28 mouse cellular contexts compared by ENCODE assay signal in genomic region chr3:107632786-107633185, GRCm38 (mm10). TPM values are rescaled to one million over a fixed set of nuclear protein-coding genes. Genes with fewer than 3 reads are reported as not detected.
DNase-seq lines count a peak whose midpoint lies in the region; ATAC-seq and TF ChIP-seq lines count a peak whose summit lies in the region.
"Had no signal": no experiment of that assay in that cellular context is flagged by ENCODE, and none has a peak within 500 bp of the region (broad histone marks: within the 10 kb centered on the region; RNA-seq: fewer than 3 reads in every experiment).

No protein-coding gene starts in this region.

- no peak overlapping the region for H3ac ChIP-seq in myocyte (ENCODE audit: control insufficient read depth, insufficient read length)

- TF ChIP-seq CTCF in heart, adult 2 months (IDR thresholded peaks at IDR 0.05) = no peak

- no peaks in the 10 kb centered on the region for H3K79me2 ChIP-seq in heart, adult 2 months (replicated peaks; ENCODE audit: control insufficient read depth, insufficient read depth, low read length)
- peaks cover 29% of the 10 kb centered on the region for H3K79me2 ChIP-seq in myocyte (ENCODE audit: control insufficient read depth, insufficient read depth)

- no peak overlapping the region for H3K4me3 ChIP-seq in heart, adult 2 months
- H3K4me3 ChIP-seq in midbrain, embryonic 11.5 days (ENCODE audit: low read depth, low read length) = no peak overlapping the region
- H3K4me3 ChIP-seq in midbrain, embryonic 16.5 days (ENCODE audit: low read depth, low read length) = no peak overlapping the region
- H3K4me3 ChIP-seq in myocyte = peak overlapping the region; percentile 67

- ATAC-seq in midbrain, embryonic 11.5 days (ENCODE audit: low FRiP score) = no peak
- no peak for ATAC-seq in midbrain, embryonic 16.5 days

- no peaks in the 10 kb centered on the region for H3K9me3 ChIP-seq in midbrain, embryonic 11.5 days (ENCODE audit: control insufficient read depth, low read length)
- no peaks in the 10 kb centered on the region for H3K9me3 ChIP-seq in midbrain, embryonic 16.5 days (replicated peaks; ENCODE audit: control insufficient read depth, low read length, poor library complexity, severe bottlenecking)
- H3K9me3 ChIP-seq: embryonic facial prominence, embryonic 13.5 days; embryonic facial prominence, embryonic 15.5 days; forebrain, embryonic 12.5 days had no signal

- no peak for TF ChIP-seq POLR2A in heart, adult 2 months (IDR thresholded peaks at IDR 0.05; ENCODE audit: insufficient read depth, low read depth, low read length)
- TF ChIP-seq POLR2A in myocyte (IDR thresholded peaks at IDR 0.05; ENCODE audit: insufficient read length, low read depth) = no peak

- DNase-seq in heart, adult 11 months = peak; percentile 82
- DNase-seq in heart, adult 2 months = no peak
- peak; percentile 1 for DNase-seq in kidney, adult 11 months
- DNase-seq in kidney, adult 8-10 months = no peak
- peak; percentile 79 for DNase-seq in midbrain, embryonic 11.5 days (ENCODE audit: low spot score, missing footprints)
- no peak for DNase-seq in layer of hippocampus, postnatal 25 days (ENCODE audit: extremely low spot score in 1 of 2, low spot score in 1 of 2)
- DNase-seq: adrenal gland, adult 2 months; adrenal gland, postnatal 10 days; adrenal gland, postnatal 25 days; cerebellum, adult 11 months; cerebellum, adult 8-10 months; cerebellum, postnatal 36 days; embryo, embryonic 11 days had no signal

- no peak overlapping the region for H3K9ac ChIP-seq in heart, adult 2 months (ENCODE audit: low read depth, low read length)
- H3K9ac ChIP-seq in midbrain, embryonic 11.5 days (ENCODE audit: low read length) = no peak overlapping the region
- H3K9ac ChIP-seq in midbrain, embryonic 16.5 days (ENCODE audit: low read depth, low read length) = no peak overlapping the region

- WGBS in heart, adult 2 months = 95% methylated on average over 4 of the region's 4 CpGs
- WGBS in midbrain, embryonic 11.5 days = 92% methylated on average over 4 of the region's 4 CpGs
- WGBS in midbrain, embryonic 16.5 days = 89% methylated on average over 4 of the region's 4 CpGs

- H3K36me3 ChIP-seq in heart, adult 2 months (ENCODE audit: control insufficient read depth, insufficient read depth, low read length) = peaks cover 2% of the 10 kb centered on the region; the same call in 1 of the 2 replicates
- no peaks in the 10 kb centered on the region for H3K36me3 ChIP-seq in midbrain, embryonic 11.5 days (ENCODE audit: control insufficient read depth, insufficient read depth, low read length)
- no peaks in the 10 kb centered on the region for H3K36me3 ChIP-seq in midbrain, embryonic 16.5 days (ENCODE audit: control insufficient read depth, insufficient read depth, low read length)
- H3K36me3 ChIP-seq in myocyte (ENCODE audit: control insufficient read depth, insufficient read depth) = peaks cover 10% of the 10 kb centered on the region

- no peaks in the 10 kb centered on the region for H3K27me3 ChIP-seq in heart, adult 2 months (ENCODE audit: control insufficient read depth, insufficient read depth, low read length)
- no peaks in the 10 kb centered on the region for H3K27me3 ChIP-seq in midbrain, embryonic 11.5 days (ENCODE audit: control insufficient read depth, insufficient read depth, low read length)
- no peaks in the 10 kb centered on the region for H3K27me3 ChIP-seq in midbrain, embryonic 16.5 days (ENCODE audit: control insufficient read depth, insufficient read depth, low read depth, low read length)
- peaks cover 11% of the 10 kb centered on the region for H3K27me3 ChIP-seq in myocyte (ENCODE audit: control insufficient read depth, insufficient read depth, insufficient read length)
- H3K27me3 ChIP-seq: embryonic facial prominence, embryonic 13.5 days; embryonic facial prominence, embryonic 15.5 days; forebrain, embryonic 12.5 days had no signal

- H3K4me2 ChIP-seq in midbrain, embryonic 11.5 days = no peak overlapping the region
- no peak overlapping the region for H3K4me2 ChIP-seq in midbrain, embryonic 16.5 days (ENCODE audit: low read length)
- H3K4me2 ChIP-seq in myocyte (ENCODE audit: low read depth) = no peak overlapping the region

- no peak for TF ChIP-seq EP300 in heart, adult 2 months (IDR thresholded peaks at IDR 0.05; ENCODE audit: insufficient read depth, low read depth, low read length)

- intact Hi-C loops in heart, adult 2 months (cut with DNase I) = no loop called here

- peaks cover 5% of the 10 kb centered on the region for H3K4me1 ChIP-seq in heart, adult 2 months (ENCODE audit: control insufficient read depth, insufficient read depth, low read length)
- peaks cover 7% of the 10 kb centered on the region; the same call in 1 of the 2 replicates for H3K4me1 ChIP-seq in midbrain, embryonic 11.5 days (ENCODE audit: control insufficient read depth, insufficient read depth, low read length)
- peaks cover 16% of the 10 kb centered on the region for H3K4me1 ChIP-seq in midbrain, embryonic 16.5 days (ENCODE audit: control insufficient read depth, insufficient read depth, low read length)

- no peak overlapping the region for H3K27ac ChIP-seq in heart, adult 2 months
- H3K27ac ChIP-seq in midbrain, embryonic 11.5 days (ENCODE audit: low read depth, low read length) = no peak overlapping the region
- H3K27ac ChIP-seq in midbrain, embryonic 16.5 days (ENCODE audit: low read length) = no peak overlapping the region

TF ChIP-seq in myocyte, 11 proteins besides CTCF, POLR2A, EP300 and RAD21:
- TF ChIP-seq POLR2AphosphoS2 (IDR thresholded peaks at IDR 0.05; ENCODE audit: insufficient read length, low read depth) = no peak
- no peak for TF ChIP-seq SRF (IDR thresholded peaks at IDR 0.05; ENCODE audit: control insufficient read depth, insufficient read length, low read depth)
- no peak for TF ChIP-seq MAX (IDR thresholded peaks at IDR 0.05; ENCODE audit: low read depth)
- TF ChIP-seq TCF3 (IDR thresholded peaks at IDR 0.05; ENCODE audit: insufficient read length, low read depth) = no peak
- no peak for TF ChIP-seq E2F4 (IDR thresholded peaks at IDR 0.05; ENCODE audit: insufficient read depth)
- TF ChIP-seq CEBPB (IDR thresholded peaks at IDR 0.05; ENCODE audit: insufficient read depth, poor library complexity, severe bottlenecking) = no peak
- TF ChIP-seq MYOG (IDR thresholded peaks at IDR 0.05; ENCODE audit: control insufficient read depth in 1 of 3, insufficient read depth in 1 of 3, insufficient read length in 2 of 3, low read depth in 2 of 3) = no peak
- TF ChIP-seq MYOD1 (IDR thresholded peaks at IDR 0.05; ENCODE audit: control insufficient read depth in 1 of 3, insufficient read length in 2 of 3, low read depth in 2 of 3) = no peak

RNA-seq across cellular contexts. Expression of gene Strip1, which starts 1.3 kb away (rescaled TPM):
- 10 to 100 TPM; 19.9 to 21.2 TPM for total RNA-seq in heart, adult 2 months (2021)
- 35.1 and 46.6 TPM in 2 replicates for polyA plus RNA-seq in heart, adult 2 months (2012; rRNA removed)
- polyA plus RNA-seq in midbrain, embryonic 11.5 days (2014; fragmentation: Nextera tagmentation; extraction: Ambion mirVana) = 87.6 and 90.6 TPM in 2 replicates
- 154 and 160 TPM in 2 replicates for polyA plus RNA-seq in midbrain, embryonic 16.5 days (2015; fragmentation: Nextera tagmentation; extraction: Ambion mirVana)
- 46.6 TPM for polyA plus RNA-seq in myocyte (2012; fragmentation: generic; extraction: Trizol)
- 10 to 100 TPM; 69.6 to 71.2 TPM for total RNA-seq in layer of hippocampus, postnatal 25 days (2021)

RNA-seq across cellular contexts. Expression of gene Gm10961, which starts 1.7 kb away (rescaled TPM):
- not detected for total RNA-seq in heart, adult 2 months (2021)
- not detected in 2 replicates for polyA plus RNA-seq in heart, adult 2 months (2012; rRNA removed)
- not detected in 2 replicates for polyA plus RNA-seq in midbrain, embryonic 11.5 days (2014; fragmentation: Nextera tagmentation; extraction: Ambion mirVana)
- not detected in 2 replicates for polyA plus RNA-seq in midbrain, embryonic 16.5 days (2015; fragmentation: Nextera tagmentation; extraction: Ambion mirVana)
- not detected for polyA plus RNA-seq in myocyte (2012; fragmentation: generic; extraction: Trizol)
- not detected for total RNA-seq in layer of hippocampus, postnatal 25 days (2021)
- total RNA-seq: adrenal gland, adult 2 months; adrenal gland, postnatal 10 days; adrenal gland, postnatal 25 days; adrenal gland, postnatal 4 days; common myeloid progenitor, adult 5-6 weeks; ES-E14; MEL had no signal
- polyA plus RNA-seq: adrenal gland, adult 2 months; brain, embryonic 14.5 days; C2C12; embryonic facial prominence, embryonic 11.5 days; embryonic facial prominence, embryonic 13.5 days; embryonic facial prominence, embryonic 15.5 days; erythroblast, embryonic 14.5 days; forebrain, embryonic 12.5 days; forebrain, embryonic 14.5 days; forebrain, embryonic 16.5 days had no signal

RNA-seq across cellular contexts. Expression of gene Alx3, which starts 38.0 kb away (rescaled TPM):
- not detected for total RNA-seq in heart, adult 2 months (2021)
- not detected in 2 replicates for polyA plus RNA-seq in heart, adult 2 months (2012; rRNA removed)
- polyA plus RNA-seq in midbrain, embryonic 11.5 days (2014; fragmentation: Nextera tagmentation; extraction: Ambion mirVana) = 2.8 and 3.3 TPM in 2 replicates
- 1.0 and 1.5 TPM in 2 replicates for polyA plus RNA-seq in midbrain, embryonic 16.5 days (2015; fragmentation: Nextera tagmentation; extraction: Ambion mirVana)
- not detected for polyA plus RNA-seq in myocyte (2012; fragmentation: generic; extraction: Trizol)
- total RNA-seq in layer of hippocampus, postnatal 25 days (2021) = under 1 TPM; 0.33 to 0.47 TPM
- total RNA-seq: adrenal gland, adult 2 months; adrenal gland, postnatal 10 days; adrenal gland, postnatal 25 days; adrenal gland, postnatal 4 days; common myeloid progenitor, adult 5-6 weeks; MEL had no signal
- polyA plus RNA-seq: adrenal gland, adult 2 months; C2C12; erythroblast, embryonic 14.5 days had no signal

Comparison
In these comparisons a context has a peak if more than half of its experiments do, and no peak if none do; other contexts are left out.
1. DNase-seq: peak in heart, adult 11 months (single experiment), kidney, adult 11 months (single experiment) and midbrain, embryonic 11.5 days (single experiment); none in heart, adult 2 months (0 of 2), kidney, adult 8-10 months (0 of 2) and layer of hippocampus, postnatal 25 days (0 of 2).